Mouse (Mus musculus) lung, embryonic 16.5 days (tissue): ENCODE measurements around the gene Gm3776. TPM values are rescaled to one million over a fixed set of nuclear protein-coding genes. Genes with fewer than 3 reads are reported as not detected.
A peak's percentile ranks its signal among the peaks of the same experiment; 100 is the strongest.
"Not testable (repeated sequence)": the region's sequence is repeated elsewhere in the genome, so short reads cannot be mapped to it uniquely, and the experiment has no call there.

ENCODE experiments used
- ATAC-seq: fragments of 200-750 bp; cut with Nextera tagmentation; 2 replicates; pipeline ENCODE4 v1.8.0; 2017; ENCODE audit warnings: low read depth, mild to moderate bottlenecking, moderate library complexity
- H3K27ac ChIP-seq: fragments of 300-500 bp; sonication (generic); 2 replicates; pipeline ENCODE4 v1.5.1; 2014; ENCODE audit warnings: mild to moderate bottlenecking, control low read depth, low read length
- H3K27me3 ChIP-seq: fragments of 300-500 bp; sonication (generic); 2 replicates; pipeline ENCODE4 v1.6.1; 2014; ENCODE audit warnings: low read depth, low read length, mixed read lengths; ENCODE audit not compliant: control insufficient read depth, insufficient read depth
- H3K36me3 ChIP-seq: fragments of 300-500 bp; sonication (generic); 2 replicates; pipeline ENCODE4 v1.6.1; 2014; ENCODE audit warnings: low read length; ENCODE audit not compliant: control insufficient read depth, insufficient read depth
- H3K4me1 ChIP-seq: fragments of 300-500 bp; sonication (generic); replicated peaks from 2 replicates; pipeline ENCODE4 v1.6.1; 2014; ENCODE audit warnings: low read length, mixed read lengths; ENCODE audit not compliant: control insufficient read depth, insufficient read depth
- H3K4me2 ChIP-seq: fragments of 300-500 bp; sonication (generic); 2 replicates; pipeline ENCODE4 v1.6.1; 2014; ENCODE audit warnings: low read depth, low read length, control low read depth
- H3K4me3 ChIP-seq: fragments of 300-500 bp; sonication (generic); 2 replicates; pipeline ENCODE4 v1.5.1; 2014; ENCODE audit warnings: mild to moderate bottlenecking, low read length, control low read depth
- H3K9ac ChIP-seq: fragments of 300-500 bp; sonication (generic); 2 replicates; pipeline ENCODE4 v1.6.1; 2014; ENCODE audit warnings: low read length, control low read depth
- H3K9me3 ChIP-seq: fragments of 300-500 bp; sonication (generic); 2 replicates; pipeline ENCODE4 v1.6.1; 2016; ENCODE audit warnings: low read length; ENCODE audit not compliant: control insufficient read depth
- WGBS: fragments of 180-500 bp; shearing (Covaris S2); extraction: QIAGEN DNeasy Blood & Tissue Kit; methylation state at CpG from one replicate; pipeline ENCODE4 v1.1.7; 2014; 5-methylcytosine and 5-hydroxymethylcytosine counted together
- polyA plus RNA-seq: library from polyadenylated mRNA; unstranded; fragments of >200 nt; fragmentation: Nextera tagmentation; extraction: Ambion mirVana; gene quantifications from 2 replicates; pipeline ENCODE4 v1.2.1, GENCODE M21; 2015

Gm3776 gene
- polyA plus RNA-seq: 0.25 TPM in 1 of 2 replicates, not detected in the other

DNA sequence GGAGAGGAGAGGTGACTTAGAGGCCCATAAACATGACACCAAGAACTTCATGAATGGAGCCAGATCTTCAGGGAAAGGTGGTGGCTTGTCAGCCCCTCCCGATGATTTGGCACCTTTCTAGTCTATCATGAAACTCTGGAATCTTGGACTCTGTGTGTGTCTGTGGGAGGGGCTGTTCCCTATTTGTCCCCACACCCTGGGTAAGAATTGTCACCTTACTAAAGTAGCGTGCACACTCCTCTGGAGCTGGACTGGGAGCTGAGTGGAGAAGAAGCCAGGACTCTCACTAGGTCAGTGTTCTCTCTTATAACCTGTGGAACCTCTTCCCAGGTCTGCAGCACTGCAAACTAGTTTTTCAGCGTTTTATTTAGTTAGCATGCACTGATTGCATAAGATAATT lies at the start of gene Gm3776:
Gm3776 (plus strand) TSS at position 216 of the 400 bp plus-strand sequence.
- ATAC-seq, H3K27me3 ChIP-seq, H3K4me3 ChIP-seq, H3K27ac ChIP-seq, H3K9me3 ChIP-seq, H3K9ac ChIP-seq, H3K4me1 ChIP-seq, H3K4me2 ChIP-seq, H3K36me3 ChIP-seq: not testable (repeated sequence)
- 82% methylated on average over 1 of the region's 3 CpGs for WGBS

- no peak for ATAC-seq
Observed at GRCm38 (mm10) chr9:78208956-78209355, 48.0 kb upstream of the Gm3776 start.

GRCm38 (mm10) chr9:78210079-78210478 lies 46.9 kb upstream of the Gm3776 start:
- H3K27me3 ChIP-seq: no peaks in the 10 kb centered on the region
- H3K9me3 ChIP-seq: no peaks in the 10 kb centered on the region
- H3K36me3 ChIP-seq: peaks cover 4% of the 10 kb centered on the region; the same call in 1 of the 2 replicates
- no peak overlapping the region for H3K4me2 ChIP-seq
- 83% methylated on average over 3 of the region's 3 CpGs for WGBS
- H3K27ac ChIP-seq: no peak overlapping the region
- no peak for ATAC-seq
- H3K4me1 ChIP-seq: peaks cover 5% of the 10 kb centered on the region
- H3K4me3 ChIP-seq: no peak overlapping the region
- no peak overlapping the region for H3K9ac ChIP-seq

More at GRCm38 (mm10) chr9:78208956-78209355, 48.0 kb upstream of the Gm3776 start:
- Histone ChIP-seq H3K36me3 (peaks cover 4% of the 10 kb centered on the region; the same call in 1 of the 2 replicates), H3K4me2 (no peak overlapping the region), H3K4me3 (no peak overlapping the region), H3K9me3 (no peaks in the 10 kb centered on the region), H3K9ac (no peak overlapping the region), H3K4me1 (peaks cover 5% of the 10 kb centered on the region), H3K27ac (no peak overlapping the region), H3K27me3 (no peaks in the 10 kb centered on the region)
- 53% methylated on average over 4 of the region's 4 CpGs for WGBS

- H3K4me3 ChIP-seq: no peak overlapping the region
- peaks cover 4% of the 10 kb centered on the region; the same call in 1 of the 2 replicates for H3K36me3 ChIP-seq
- no peaks in the 10 kb centered on the region for H3K27me3 ChIP-seq
- WGBS: 98% methylated on average over 2 of the region's 2 CpGs
- H3K4me1 ChIP-seq: peaks cover 5% of the 10 kb centered on the region
- H3K9me3 ChIP-seq: no peaks in the 10 kb centered on the region
- H3K4me2 ChIP-seq: no peak overlapping the region
- no peak overlapping the region for H3K27ac ChIP-seq
- no peak for ATAC-seq
- no peak overlapping the region for H3K9ac ChIP-seq
Observed at GRCm38 (mm10) chr9:78210821-78211220, 46.1 kb upstream of the Gm3776 start.

GRCm38 (mm10) chr9:78211521-78211920 lies 45.4 kb upstream of the Gm3776 start:
- H3K27me3 ChIP-seq: no peaks in the 10 kb centered on the region
- no peak overlapping the region for H3K27ac ChIP-seq
- no peaks in the 10 kb centered on the region for H3K9me3 ChIP-seq
- H3K4me2 ChIP-seq: no peak overlapping the region
- no peak for ATAC-seq
- no peak overlapping the region for H3K9ac ChIP-seq
- 82% methylated on average over 3 of the region's 3 CpGs for WGBS
- H3K4me1 ChIP-seq: peaks cover 5% of the 10 kb centered on the region
- H3K36me3 ChIP-seq: peaks cover 4% of the 10 kb centered on the region; the same call in 1 of the 2 replicates
- H3K4me3 ChIP-seq: no peak overlapping the region

DNA sequence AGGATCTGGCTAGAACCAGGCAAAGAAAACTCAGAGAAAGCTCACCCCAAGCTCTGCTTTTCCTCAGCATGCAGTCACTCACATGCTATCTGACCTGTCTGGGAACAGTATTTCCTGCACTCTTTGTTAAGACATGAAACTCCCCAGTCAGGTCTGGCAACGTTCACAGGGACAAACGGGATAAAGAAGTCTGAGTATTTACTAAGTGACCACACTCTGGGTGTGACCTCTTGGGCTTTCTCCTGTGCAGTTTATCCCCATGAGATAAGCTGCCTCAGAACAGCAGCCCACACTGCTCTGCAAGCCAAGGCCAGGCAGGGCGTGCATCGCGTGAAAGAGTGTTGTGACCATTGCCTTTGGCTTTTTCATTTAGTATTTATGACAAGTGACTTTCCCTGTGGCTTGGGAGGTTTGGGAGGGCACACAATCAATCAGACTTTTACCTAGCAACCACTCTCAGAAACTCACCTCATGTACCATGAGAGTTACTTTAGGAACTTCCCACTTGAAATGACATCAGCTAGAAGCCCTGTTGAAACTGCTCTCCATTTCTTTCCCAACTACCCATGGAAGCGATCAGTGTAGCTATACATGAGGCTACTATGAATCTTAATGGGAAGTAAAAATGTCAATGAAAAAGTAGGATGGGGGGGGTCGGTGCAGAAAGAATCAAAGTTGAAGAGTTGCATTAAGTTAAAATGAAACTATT lies 44.4 kb upstream of the Gm3776 start:
- WGBS: 41% methylated on average over 7 of the region's 7 CpGs
- Histone ChIP-seq H3K27me3 (no peaks in the 10 kb centered on the region), H3K4me3 (no peak overlapping the region), H3K4me1 (peaks cover 5% of the 10 kb centered on the region), H3K4me2 (no peak overlapping the region), H3K9ac (no peak overlapping the region), H3K27ac (peak overlapping the region; percentile 64), H3K9me3 (no peaks in the 10 kb centered on the region), H3K36me3 (peaks cover 4% of the 10 kb centered on the region; the same call in 1 of the 2 replicates)
- peak; percentile 93 for ATAC-seq

DNA sequence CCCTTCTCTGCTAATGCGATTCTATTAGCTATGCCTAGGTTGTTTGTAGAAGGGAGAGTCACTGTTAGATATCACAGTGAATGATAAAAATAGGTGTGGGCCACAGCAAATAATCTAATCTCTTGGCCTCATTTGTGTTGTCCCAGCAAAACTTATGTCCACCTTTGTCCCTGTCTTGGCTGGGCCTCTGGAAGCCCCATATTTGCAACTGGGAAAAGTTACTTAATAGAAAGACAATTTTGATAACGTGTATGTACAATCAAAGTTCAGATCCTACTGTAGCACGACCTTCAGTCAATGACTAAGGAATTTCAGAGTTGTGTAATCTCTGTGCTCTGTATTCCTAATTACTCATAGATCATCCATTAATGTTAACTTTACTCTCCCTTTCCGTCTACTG lies 39.9 kb upstream of the Gm3776 start:
- H3K27ac ChIP-seq: no peak overlapping the region
- no peaks in the 10 kb centered on the region for H3K9me3 ChIP-seq
- H3K9ac ChIP-seq: no peak overlapping the region
- no peaks in the 10 kb centered on the region for H3K27me3 ChIP-seq
- no peak overlapping the region for H3K4me3 ChIP-seq
- ATAC-seq: no peak
- peaks cover 5% of the 10 kb centered on the region for H3K4me1 ChIP-seq
- no peak overlapping the region for H3K4me2 ChIP-seq
- no peaks in the 10 kb centered on the region for H3K36me3 ChIP-seq
- 51% methylated on average over 4 of the region's 4 CpGs for WGBS

- H3K9me3 ChIP-seq: no peaks in the 10 kb centered on the region
- no peak overlapping the region for H3K4me2 ChIP-seq
- H3K4me3 ChIP-seq: no peak overlapping the region
- no peaks in the 10 kb centered on the region for H3K27me3 ChIP-seq
- no peak for ATAC-seq
- no peaks in the 10 kb centered on the region for H3K4me1 ChIP-seq
- no peak overlapping the region for H3K9ac ChIP-seq
- H3K36me3 ChIP-seq: no peaks in the 10 kb centered on the region
- no peak overlapping the region for H3K27ac ChIP-seq
- 51% methylated on average over 8 of the region's 8 CpGs for WGBS
Observed at GRCm38 (mm10) chr9:78222616-78223015, 34.3 kb upstream of the Gm3776 start.

- WGBS: 64% methylated on average over 10 of the region's 10 CpGs
- no peak overlapping the region for H3K9ac ChIP-seq
- H3K27me3 ChIP-seq: no peaks in the 10 kb centered on the region
- no peak overlapping the region for H3K4me3 ChIP-seq
- no peaks in the 10 kb centered on the region for H3K9me3 ChIP-seq
- H3K4me2 ChIP-seq: no peak overlapping the region
- ATAC-seq: no peak
- no peaks in the 10 kb centered on the region for H3K36me3 ChIP-seq
- H3K27ac ChIP-seq: no peak overlapping the region
- H3K4me1 ChIP-seq: no peaks in the 10 kb centered on the region
Observed at GRCm38 (mm10) chr9:78223221-78223902, 33.6 kb upstream of the Gm3776 start.
